ENCODE assay signal across 10 mouse cellular contexts in the genomic region with DNA sequence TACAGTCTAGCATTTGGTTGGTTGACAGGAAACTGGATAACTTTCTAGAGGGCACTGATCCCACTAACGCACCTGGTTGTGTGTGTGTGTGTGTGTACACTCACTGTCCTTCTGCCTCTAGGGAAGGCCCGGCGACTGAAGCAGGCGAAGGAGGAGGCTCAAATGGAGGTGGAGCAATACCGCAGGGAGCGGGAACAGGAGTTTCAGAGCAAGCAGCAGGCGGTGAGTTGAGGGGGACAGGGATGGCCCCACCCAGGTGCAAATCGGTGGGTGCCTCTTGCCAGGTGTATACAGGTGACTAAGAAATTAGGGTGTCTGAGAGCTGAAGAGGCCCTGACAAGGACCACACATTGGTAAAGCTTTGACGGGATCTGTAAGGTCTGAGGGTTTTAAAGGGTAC. TPM values are rescaled to one million over a fixed set of nuclear protein-coding genes. Genes with fewer than 3 reads are reported as not detected.
DNase-seq lines count a peak whose midpoint lies in the region; ATAC-seq and TF ChIP-seq lines count a peak whose summit lies in the region.
"Had no signal": no experiment of that assay in that cellular context is flagged by ENCODE, and none has a peak within 500 bp of the region (broad histone marks: within the 10 kb centered on the region; RNA-seq: fewer than 3 reads in every experiment).

No protein-coding gene starts in this region.

- H3K27ac ChIP-seq in liver, embryonic 15.5 days (replicated peaks): no peak overlapping the region
- H3K27ac ChIP-seq in liver, postnatal 0 days (ENCODE audit: low read depth): no peak overlapping the region
- H3K27ac ChIP-seq in hindbrain, embryonic 13.5 days: peak overlapping the region; percentile 96
- H3K27ac ChIP-seq in neural tube, embryonic 14.5 days (ENCODE audit: low read depth, low read length): peak overlapping the region; percentile 88

- peak overlapping the region; percentile 95; the same call in 1 of the 2 replicates for H3K4me2 ChIP-seq in liver, embryonic 15.5 days
- no peak overlapping the region for H3K4me2 ChIP-seq in liver, postnatal 0 days (ENCODE audit: low read depth, low read length)
- H3K4me2 ChIP-seq in hindbrain, embryonic 13.5 days: peak overlapping the region; percentile 93
- peak overlapping the region; percentile 70 for H3K4me2 ChIP-seq in neural tube, embryonic 14.5 days (ENCODE audit: low read depth, low read length)

- no peak for ATAC-seq in liver, embryonic 15.5 days (ENCODE audit: insufficient read depth)
- ATAC-seq in liver, postnatal 0 days: no peak
- ATAC-seq in hindbrain, embryonic 13.5 days (ENCODE audit: low FRiP score): no peak
- no peak for ATAC-seq in neural tube, embryonic 14.5 days (ENCODE audit: low read depth)
- ATAC-seq in inflammation-experienced regulatory T-cells, adult 6 months: no peak

- 81% methylated on average over 9 of the region's 9 CpGs for WGBS in liver, embryonic 15.5 days (ENCODE audit: insufficient replicate concordance)
- 77% methylated on average over 9 of the region's 9 CpGs for WGBS in liver, postnatal 0 days (ENCODE audit: insufficient replicate concordance)
- 75% methylated on average over 9 of the region's 9 CpGs for WGBS in hindbrain, embryonic 13.5 days
- 74% methylated on average over 9 of the region's 9 CpGs for WGBS in neural tube, embryonic 14.5 days

- TF ChIP-seq CTCF in liver, postnatal 0 days (IDR thresholded peaks at IDR 0.05; ENCODE audit: low read depth): no peak

- no peaks in the 10 kb centered on the region for H3K27me3 ChIP-seq in liver, embryonic 15.5 days
- no peaks in the 10 kb centered on the region for H3K27me3 ChIP-seq in liver, postnatal 0 days (ENCODE audit: insufficient read depth, low read length)
- H3K27me3 ChIP-seq in hindbrain, embryonic 13.5 days: no peaks in the 10 kb centered on the region
- no peaks in the 10 kb centered on the region for H3K27me3 ChIP-seq in neural tube, embryonic 14.5 days (ENCODE audit: control insufficient read depth, insufficient read depth, low read length)
- H3K27me3 ChIP-seq: heart, embryonic 15.5 days had no signal

- peaks cover 56% of the 10 kb centered on the region for H3K4me1 ChIP-seq in liver, embryonic 15.5 days (replicated peaks)
- H3K4me1 ChIP-seq in liver, postnatal 0 days (ENCODE audit: insufficient read depth): peaks cover 37% of the 10 kb centered on the region
- H3K4me1 ChIP-seq in hindbrain, embryonic 13.5 days (replicated peaks): peaks cover 56% of the 10 kb centered on the region
- peaks cover 23% of the 10 kb centered on the region for H3K4me1 ChIP-seq in neural tube, embryonic 14.5 days (ENCODE audit: control insufficient read depth, insufficient read depth, low read length)

- peak; percentile 44 for DNase-seq in adrenal gland, adult (ENCODE audit: inconsistent age in 2 of 2, low spot score in 1 of 2)
- DNase-seq in adrenal gland, postnatal 25 days: no peak
- no peak for DNase-seq in liver, postnatal 0 days
- no peak for DNase-seq in thymus, postnatal 14 days

- H3K36me3 ChIP-seq in liver, embryonic 15.5 days (replicated peaks): peaks cover 13% of the 10 kb centered on the region; the same call in 1 of the 2 replicates
- peaks cover 3% of the 10 kb centered on the region; the same call in 1 of the 2 replicates for H3K36me3 ChIP-seq in liver, postnatal 0 days (replicated peaks; ENCODE audit: insufficient read depth, low read length)
- H3K36me3 ChIP-seq in hindbrain, embryonic 13.5 days: peaks cover 7% of the 10 kb centered on the region; the same call in 1 of the 2 replicates
- H3K36me3 ChIP-seq in neural tube, embryonic 14.5 days (ENCODE audit: control insufficient read depth, insufficient read depth, low read length): no peaks in the 10 kb centered on the region

- H3K9me3 ChIP-seq in liver, embryonic 15.5 days (replicated peaks): no peaks in the 10 kb centered on the region
- no peaks in the 10 kb centered on the region for H3K9me3 ChIP-seq in liver, postnatal 0 days (ENCODE audit: low read length)
- H3K9me3 ChIP-seq in hindbrain, embryonic 13.5 days: no peaks in the 10 kb centered on the region
- no peaks in the 10 kb centered on the region for H3K9me3 ChIP-seq in neural tube, embryonic 14.5 days (ENCODE audit: control insufficient read depth, low read length)
- H3K9me3 ChIP-seq: heart, embryonic 15.5 days had no signal

- no peak overlapping the region for H3K9ac ChIP-seq in liver, embryonic 15.5 days
- no peak overlapping the region for H3K9ac ChIP-seq in liver, postnatal 0 days (replicated peaks)
- H3K9ac ChIP-seq in hindbrain, embryonic 13.5 days: peak overlapping the region; percentile 91
- H3K9ac ChIP-seq in neural tube, embryonic 14.5 days (replicated peaks; ENCODE audit: low read depth, low read length): peak overlapping the region; percentile 59

- TF ChIP-seq EP300 in liver, postnatal 0 days (IDR thresholded peaks at IDR 0.05; ENCODE audit: low read depth): no peak

- H3K4me3 ChIP-seq in liver, embryonic 15.5 days (replicated peaks): no peak overlapping the region
- no peak overlapping the region for H3K4me3 ChIP-seq in liver, postnatal 0 days (ENCODE audit: low read depth, low read length)
- peak overlapping the region; percentile 58 for H3K4me3 ChIP-seq in hindbrain, embryonic 13.5 days
- H3K4me3 ChIP-seq in neural tube, embryonic 14.5 days (ENCODE audit: low read depth, low read length): peak overlapping the region; percentile 49

RNA-seq across cellular contexts. Expression of gene Nfkbil1, which starts 1.4 kb away (rescaled TPM):
- 18.3 and 24.1 TPM in 2 replicates for total RNA-seq in adrenal gland, postnatal 25 days (2021)
- polyA plus RNA-seq in liver, embryonic 15.5 days (2015; fragmentation: Nextera tagmentation; extraction: Ambion mirVana): 3.2 and 3.6 TPM in 2 replicates
- 4.1 and 4.4 TPM in 2 replicates for polyA plus RNA-seq in liver, postnatal 0 days (2015; fragmentation: Nextera tagmentation; extraction: Ambion mirVana)
- polyA plus RNA-seq in hindbrain, embryonic 13.5 days (2015; fragmentation: Nextera tagmentation; extraction: Ambion mirVana): 8.4 and 10.8 TPM in 2 replicates
- polyA plus RNA-seq in neural tube, embryonic 14.5 days (2014; fragmentation: Nextera tagmentation; extraction: Ambion mirVana): 3.4 and 4.3 TPM in 2 replicates
- 1 to 10 TPM; 1.7 to 3.3 (median 1.9) TPM for polyA plus RNA-seq in inflammation-experienced regulatory T-cells, adult 6 months (2017; shearing (Covaris generic))

RNA-seq across cellular contexts. Expression of gene Atp6v1g2, which starts 3.5 kb away (rescaled TPM):
- 8.0 and 8.4 TPM in 2 replicates for total RNA-seq in adrenal gland, postnatal 25 days (2021)
- polyA plus RNA-seq in liver, embryonic 15.5 days (2015; fragmentation: Nextera tagmentation; extraction: Ambion mirVana): 0.58 and 0.63 TPM in 2 replicates
- polyA plus RNA-seq in liver, postnatal 0 days (2015; fragmentation: Nextera tagmentation; extraction: Ambion mirVana): 0.98 and 1.3 TPM in 2 replicates
- polyA plus RNA-seq in hindbrain, embryonic 13.5 days (2015; fragmentation: Nextera tagmentation; extraction: Ambion mirVana): 52.4 and 54.2 TPM in 2 replicates
- 118 and 154 TPM in 2 replicates for polyA plus RNA-seq in neural tube, embryonic 14.5 days (2014; fragmentation: Nextera tagmentation; extraction: Ambion mirVana)
- polyA plus RNA-seq in inflammation-experienced regulatory T-cells, adult 6 months (2017; shearing (Covaris generic)): 1 to 10 TPM; 4.6 to 7.2 (median 5.9) TPM

RNA-seq across cellular contexts. Expression of gene Ddx39b, which starts 4.5 kb away (rescaled TPM):
- 237 and 249 TPM in 2 replicates for total RNA-seq in adrenal gland, postnatal 25 days (2021)
- 141 and 150 TPM in 2 replicates for polyA plus RNA-seq in liver, embryonic 15.5 days (2015; fragmentation: Nextera tagmentation; extraction: Ambion mirVana)
- polyA plus RNA-seq in liver, postnatal 0 days (2015; fragmentation: Nextera tagmentation; extraction: Ambion mirVana): 79.6 and 87.2 TPM in 2 replicates
- polyA plus RNA-seq in hindbrain, embryonic 13.5 days (2015; fragmentation: Nextera tagmentation; extraction: Ambion mirVana): 391 and 410 TPM in 2 replicates
- 373 and 383 TPM in 2 replicates for polyA plus RNA-seq in neural tube, embryonic 14.5 days (2014; fragmentation: Nextera tagmentation; extraction: Ambion mirVana)
- polyA plus RNA-seq in inflammation-experienced regulatory T-cells, adult 6 months (2017; shearing (Covaris generic)): 100 to 1,000 TPM; 194 to 276 (median 261) TPM

RNA-seq across cellular contexts. Expression of gene Gm16181, which starts 16.4 kb away (rescaled TPM):
- total RNA-seq in adrenal gland, postnatal 25 days (2021): not detected in 2 replicates
- 0.24 TPM in 1 of 2 replicates, not detected in the other for polyA plus RNA-seq in liver, embryonic 15.5 days (2015; fragmentation: Nextera tagmentation; extraction: Ambion mirVana)
- 0.22 TPM in 2 replicates for polyA plus RNA-seq in liver, postnatal 0 days (2015; fragmentation: Nextera tagmentation; extraction: Ambion mirVana)
- 0.57 and 0.83 TPM in 2 replicates for polyA plus RNA-seq in hindbrain, embryonic 13.5 days (2015; fragmentation: Nextera tagmentation; extraction: Ambion mirVana)
- 0.44 TPM in 1 of 2 replicates, not detected in the other for polyA plus RNA-seq in neural tube, embryonic 14.5 days (2014; fragmentation: Nextera tagmentation; extraction: Ambion mirVana)
- under 1 TPM in 2 of 3 experiments, not detected in 1; 0.67 to 0.68 TPM for polyA plus RNA-seq in inflammation-experienced regulatory T-cells, adult 6 months (2017; shearing (Covaris generic))
- polyA plus RNA-seq: liver, adult 2 months had no signal

RNA-seq across cellular contexts. Expression of gene H2-D1, which starts 25.5 kb away (rescaled TPM):
- total RNA-seq in adrenal gland, postnatal 25 days (2021): 86.1 and 109 TPM in 2 replicates
- 99.7 and 119 TPM in 2 replicates for polyA plus RNA-seq in liver, embryonic 15.5 days (2015; fragmentation: Nextera tagmentation; extraction: Ambion mirVana)
- polyA plus RNA-seq in liver, postnatal 0 days (2015; fragmentation: Nextera tagmentation; extraction: Ambion mirVana): 256 and 291 TPM in 2 replicates
- 73.4 and 73.6 TPM in 2 replicates for polyA plus RNA-seq in hindbrain, embryonic 13.5 days (2015; fragmentation: Nextera tagmentation; extraction: Ambion mirVana)
- 99.9 and 111 TPM in 2 replicates for polyA plus RNA-seq in neural tube, embryonic 14.5 days (2014; fragmentation: Nextera tagmentation; extraction: Ambion mirVana)
- polyA plus RNA-seq in inflammation-experienced regulatory T-cells, adult 6 months (2017; shearing (Covaris generic)): 1,000 to 10,000 TPM; 4,089 to 4,363 (median 4,119) TPM

Comparison
In these comparisons a context has a peak if more than half of its experiments do, and no peak if none do; other contexts are left out.
1. DNase-seq: peak in adrenal gland, adult (2 of 2); none in adrenal gland, postnatal 25 days (single experiment), liver, postnatal 0 days (single experiment) and thymus, postnatal 14 days (single experiment).
2. H3K27ac ChIP-seq: peak in hindbrain, embryonic 13.5 days (single experiment) and neural tube, embryonic 14.5 days (single experiment); none in liver, embryonic 15.5 days (single experiment) and liver, postnatal 0 days (single experiment).
3. H3K4me3 ChIP-seq: peak in hindbrain, embryonic 13.5 days (single experiment) and neural tube, embryonic 14.5 days (single experiment); none in liver, embryonic 15.5 days (single experiment) and liver, postnatal 0 days (single experiment).
4. H3K9ac ChIP-seq: peak in hindbrain, embryonic 13.5 days (single experiment) and neural tube, embryonic 14.5 days (single experiment); none in liver, embryonic 15.5 days (single experiment) and liver, postnatal 0 days (single experiment).